Mouse (Mus musculus) hindbrain, embryonic 10.5 days (tissue): Measurements from ENCODE around the gene Lemd1. TPM values are rescaled to one million over a fixed set of nuclear protein-coding genes. Genes with fewer than 3 reads are reported as not detected.

Source experiments
- DNase-seq: peaks from one replicate; pipeline ENCODE4 v3.0.0-alpha.2; 2017; ENCODE audit warnings: low spot score
- H3K27ac ChIP-seq: fragments of 300-500 bp; sonication (generic); 2 replicates; pipeline ENCODE4 v1.5.1; 2016; ENCODE audit warnings: mild to moderate bottlenecking, moderate library complexity
- H3K27me3 ChIP-seq: fragments of 300-500 bp; sonication (generic); 2 replicates; pipeline ENCODE4 v1.6.1; 2016; ENCODE audit warnings: mild to moderate bottlenecking; ENCODE audit not compliant: poor library complexity, insufficient read depth, severe bottlenecking
- H3K36me3 ChIP-seq: fragments of 300-500 bp; sonication (generic); 2 replicates; pipeline ENCODE4 v1.6.1; 2016; ENCODE audit warnings: mild to moderate bottlenecking, moderate library complexity
- H3K4me1 ChIP-seq: fragments of 300-500 bp; sonication (generic); replicated peaks from 2 replicates; pipeline ENCODE4 v1.6.1; 2016; ENCODE audit warnings: mild to moderate bottlenecking
- H3K4me3 ChIP-seq: fragments of 300-500 bp; sonication (generic); 2 replicates; pipeline ENCODE4 v1.5.1; 2016; ENCODE audit warnings: mild to moderate bottlenecking, moderate library complexity
- H3K9me3 ChIP-seq: fragments of 300-500 bp; sonication (generic); 2 replicates; pipeline ENCODE4 v1.6.1; 2016; ENCODE audit warnings: mild to moderate bottlenecking, moderate library complexity
- WGBS: fragments of 180-500 bp; shearing (Covaris S2); methylation state at CpG from one replicate; pipeline ENCODE4 v1.1.7; 2016; 5-methylcytosine and 5-hydroxymethylcytosine counted together
- polyA plus RNA-seq: library from polyadenylated mRNA; unstranded; fragments of >200 nt; fragmentation: Nextera tagmentation; extraction: Ambion mirVana; gene quantifications from 2 replicates; pipeline ENCODE4 v1.2.1, GENCODE M21; 2016

The Lemd1 gene
- polyA plus RNA-seq, 1 experiment from 2014 or later, result 7.7 TPM

- no peaks in the 10 kb centered on the region for H3K9me3 ChIP-seq
- H3K27ac ChIP-seq, result no peak overlapping the region; the same call in 1 of the 2 replicates
- no peaks in the 10 kb centered on the region for H3K4me1 ChIP-seq
- DNase-seq, result no peak
- 79% methylated on average over 5 of the region's 5 CpGs for WGBS
- H3K27me3 ChIP-seq, result 0 out of 2 replicates have a peak, but pooled peaks cover 3% of the 10 kb centered on the region
- no peak overlapping the region for H3K4me3 ChIP-seq
- H3K36me3 ChIP-seq, result no peaks in the 10 kb centered on the region
These were observed 53.8 kb downstream of the Lemd1 start for GRCm38 (mm10) chr1:132245010-132245409.

- Histone ChIP-seq H3K27me3 (0 out of 2 replicates have a peak, but pooled peaks cover 3% of the 10 kb centered on the region), H3K36me3 (no peaks in the 10 kb centered on the region)
- WGBS, result 76% methylated on average over 6 of the region's 6 CpGs
These were observed 54.9 kb downstream of the Lemd1 start for GRCm38 (mm10) chr1:132246137-132246536.

GRCm38 (mm10) chr1:132246641-132247040 lies 55.4 kb downstream of the Lemd1 start:
- Histone ChIP-seq H3K4me3 (no peak overlapping the region), H3K9me3 (no peaks in the 10 kb centered on the region), H3K27me3 (0 out of 2 replicates have a peak, but pooled peaks cover 3% of the 10 kb centered on the region), H3K4me1 (no peaks in the 10 kb centered on the region), H3K36me3 (no peaks in the 10 kb centered on the region), H3K27ac (no peak overlapping the region)
- WGBS, result 92% methylated on average over 4 of the region's 4 CpGs
- DNase-seq, result no peak

More at GRCm38 (mm10) chr1:132246137-132246536, 54.9 kb downstream of the Lemd1 start:
- no peak for DNase-seq
- H3K27ac ChIP-seq, result no peak overlapping the region
- no peak overlapping the region for H3K4me3 ChIP-seq
- no peaks in the 10 kb centered on the region for H3K9me3 ChIP-seq
- no peaks in the 10 kb centered on the region for H3K4me1 ChIP-seq

GRCm38 (mm10) chr1:132254467-132254866 lies 63.2 kb downstream of the Lemd1 start:
- Histone ChIP-seq H3K9me3 (no peaks in the 10 kb centered on the region), H3K4me1 (peaks cover 4% of the 10 kb centered on the region; the same call in 1 of the 2 replicates), H3K27me3 (no peaks in the 10 kb centered on the region), H3K4me3 (no peak overlapping the region), H3K36me3 (no peaks in the 10 kb centered on the region), H3K27ac (no peak overlapping the region)
- DNase-seq, result no peak
- WGBS, result 83% methylated on average over 6 of the region's 6 CpGs

- WGBS, result 90% methylated on average over 1 of the region's 1 CpGs
- no peak for DNase-seq
- peaks cover 19% of the 10 kb centered on the region for H3K4me1 ChIP-seq
- H3K36me3 ChIP-seq, result no peaks in the 10 kb centered on the region
- no peak overlapping the region for H3K4me3 ChIP-seq
- H3K27ac ChIP-seq, result no peak overlapping the region
- no peaks in the 10 kb centered on the region for H3K27me3 ChIP-seq
- H3K9me3 ChIP-seq, result no peaks in the 10 kb centered on the region
These were observed 69.1 kb downstream of the Lemd1 start for GRCm38 (mm10) chr1:132260331-132260730.

DNA sequence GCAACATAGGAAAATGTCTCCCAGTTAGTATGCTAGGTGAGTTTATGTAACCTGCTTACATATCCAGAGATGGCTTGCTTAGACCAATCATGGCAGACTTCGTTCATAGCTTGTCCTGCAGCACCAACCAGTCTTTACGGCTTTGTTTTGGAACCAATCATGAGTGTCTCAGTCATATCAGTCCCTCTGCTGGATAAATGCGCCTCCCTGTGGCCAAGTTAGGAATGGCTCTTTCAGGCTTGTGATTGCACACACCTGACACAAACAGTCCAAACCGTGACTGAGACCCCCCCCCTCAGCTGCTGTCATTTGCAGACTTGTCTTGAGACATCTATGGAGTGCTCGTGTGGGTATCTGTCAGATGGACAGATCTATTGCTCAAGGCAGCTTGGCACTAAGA lies 69.8 kb downstream of the Lemd1 start:
- DNase-seq, result no peak
- Histone ChIP-seq H3K4me3 (no peak overlapping the region), H3K27ac (no peak overlapping the region), H3K4me1 (peaks cover 19% of the 10 kb centered on the region), H3K27me3 (no peaks in the 10 kb centered on the region), H3K9me3 (no peaks in the 10 kb centered on the region), H3K36me3 (no peaks in the 10 kb centered on the region)
- 72% methylated on average over 5 of the region's 5 CpGs for WGBS

DNA sequence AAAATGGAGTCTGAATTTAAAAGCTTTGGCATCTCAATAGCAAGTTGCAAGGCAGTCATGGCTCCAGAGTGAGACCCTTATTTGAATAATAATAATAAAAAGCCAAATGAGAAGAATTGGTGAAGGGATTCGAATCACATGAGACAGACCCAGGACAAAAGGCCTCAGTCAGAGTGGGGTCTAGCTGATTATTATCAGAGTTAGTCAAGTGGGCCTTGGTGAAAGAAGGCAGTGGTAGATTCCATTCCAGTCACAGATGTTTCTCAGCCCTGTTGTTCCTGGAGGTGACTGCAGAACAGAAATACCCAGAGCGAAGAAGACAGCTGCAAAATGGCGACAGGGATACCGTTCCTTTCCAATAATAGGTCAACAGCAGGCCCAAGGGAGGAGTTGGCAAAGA lies 72.4 kb downstream of the Lemd1 start:
- H3K27me3 ChIP-seq, result no peaks in the 10 kb centered on the region
- H3K9me3 ChIP-seq, result no peaks in the 10 kb centered on the region
- H3K4me1 ChIP-seq, result peaks cover 37% of the 10 kb centered on the region
- H3K4me3 ChIP-seq, result no peak overlapping the region
- 79% methylated on average over 4 of the region's 4 CpGs for WGBS
- peak overlapping the region; percentile 71; the same call in 1 of the 2 replicates for H3K27ac ChIP-seq
- DNase-seq, result no peak
- H3K36me3 ChIP-seq, result no peaks in the 10 kb centered on the region

DNA sequence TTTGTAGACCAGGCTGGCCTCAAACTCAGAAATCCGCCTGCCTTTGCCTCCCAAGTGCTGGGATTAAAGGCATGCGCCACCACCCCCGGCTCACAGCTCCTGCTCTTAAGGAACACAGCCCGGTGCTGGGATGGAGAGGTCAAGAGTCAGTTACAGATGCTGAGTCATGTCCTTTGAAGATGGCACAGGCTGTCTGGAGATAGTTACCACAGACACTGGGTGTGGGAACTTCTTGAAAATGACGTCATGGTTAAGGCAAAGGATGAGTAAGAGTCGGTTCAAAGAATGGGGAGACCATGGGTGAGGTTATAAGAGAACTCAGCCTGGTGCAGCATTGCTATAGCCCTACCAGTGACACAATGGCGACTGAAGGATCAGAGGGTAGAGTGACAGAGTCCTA lies 73.3 kb downstream of the Lemd1 start:
- Histone ChIP-seq H3K27me3 (no peaks in the 10 kb centered on the region), H3K27ac (no peak overlapping the region), H3K9me3 (no peaks in the 10 kb centered on the region), H3K36me3 (no peaks in the 10 kb centered on the region), H3K4me3 (no peak overlapping the region), H3K4me1 (peaks cover 44% of the 10 kb centered on the region)
- DNase-seq, result no peak
- 66% methylated on average over 7 of the region's 7 CpGs for WGBS

- DNase-seq, result no peak
- Histone ChIP-seq H3K27ac (peak overlapping the region; percentile 31), H3K36me3 (no peaks in the 10 kb centered on the region), H3K27me3 (no peaks in the 10 kb centered on the region), H3K9me3 (no peaks in the 10 kb centered on the region), H3K4me1 (peaks cover 46% of the 10 kb centered on the region), H3K4me3 (no peak overlapping the region)
- 80% methylated on average over 8 of the region's 8 CpGs for WGBS
These were observed 74.1 kb downstream of the Lemd1 start for GRCm38 (mm10) chr1:132265211-132265859.

- 91% methylated on average over 10 of the region's 10 CpGs for WGBS
- Histone ChIP-seq H3K4me3 (no peak overlapping the region), H3K27ac (no peak overlapping the region), H3K27me3 (no peaks in the 10 kb centered on the region), H3K36me3 (no peaks in the 10 kb centered on the region), H3K4me1 (peaks cover 46% of the 10 kb centered on the region), H3K9me3 (no peaks in the 10 kb centered on the region)
- no peak for DNase-seq
These were observed 74.7 kb downstream of the Lemd1 start for GRCm38 (mm10) chr1:132265936-132266335.

GRCm38 (mm10) chr1:132266791-132267557 lies 75.7 kb downstream of the Lemd1 start:
- WGBS, result 58% methylated on average over 8 of the region's 8 CpGs
- H3K27ac ChIP-seq, result no peak overlapping the region

DNA sequence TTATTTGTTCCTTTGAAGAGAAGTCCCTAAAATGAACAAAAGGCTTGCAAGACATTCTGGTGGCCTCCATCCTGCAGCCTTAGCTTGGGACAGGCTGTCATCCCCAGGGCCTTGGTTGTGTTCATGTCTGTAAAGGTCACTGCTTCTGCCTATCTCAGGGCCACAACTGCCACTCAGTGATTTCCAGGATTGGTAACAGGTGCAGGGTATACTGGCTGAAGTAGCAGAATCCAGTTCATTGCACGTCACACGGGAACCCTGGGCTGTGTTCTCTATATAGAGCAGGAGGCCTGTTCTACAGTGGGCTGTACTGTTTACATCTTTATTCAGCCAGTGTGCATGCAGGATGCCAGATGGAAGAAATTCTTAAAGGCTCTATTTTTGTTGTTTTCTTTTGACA lies 76.7 kb downstream of the Lemd1 start:
- no peaks in the 10 kb centered on the region for H3K9me3 ChIP-seq
- peaks cover 46% of the 10 kb centered on the region for H3K4me1 ChIP-seq
- no peaks in the 10 kb centered on the region for H3K36me3 ChIP-seq
- no peaks in the 10 kb centered on the region for H3K27me3 ChIP-seq
- H3K27ac ChIP-seq, result no peak overlapping the region
- DNase-seq, result no peak
- H3K4me3 ChIP-seq, result no peak overlapping the region
- 73% methylated on average over 2 of the region's 2 CpGs for WGBS

More at GRCm38 (mm10) chr1:132266791-132267557, 75.7 kb downstream of the Lemd1 start:
- peaks cover 46% of the 10 kb centered on the region for H3K4me1 ChIP-seq
- no peak for DNase-seq
- no peak overlapping the region for H3K4me3 ChIP-seq
- H3K27me3 ChIP-seq, result no peaks in the 10 kb centered on the region
- no peaks in the 10 kb centered on the region for H3K36me3 ChIP-seq
- no peaks in the 10 kb centered on the region for H3K9me3 ChIP-seq

DNA sequence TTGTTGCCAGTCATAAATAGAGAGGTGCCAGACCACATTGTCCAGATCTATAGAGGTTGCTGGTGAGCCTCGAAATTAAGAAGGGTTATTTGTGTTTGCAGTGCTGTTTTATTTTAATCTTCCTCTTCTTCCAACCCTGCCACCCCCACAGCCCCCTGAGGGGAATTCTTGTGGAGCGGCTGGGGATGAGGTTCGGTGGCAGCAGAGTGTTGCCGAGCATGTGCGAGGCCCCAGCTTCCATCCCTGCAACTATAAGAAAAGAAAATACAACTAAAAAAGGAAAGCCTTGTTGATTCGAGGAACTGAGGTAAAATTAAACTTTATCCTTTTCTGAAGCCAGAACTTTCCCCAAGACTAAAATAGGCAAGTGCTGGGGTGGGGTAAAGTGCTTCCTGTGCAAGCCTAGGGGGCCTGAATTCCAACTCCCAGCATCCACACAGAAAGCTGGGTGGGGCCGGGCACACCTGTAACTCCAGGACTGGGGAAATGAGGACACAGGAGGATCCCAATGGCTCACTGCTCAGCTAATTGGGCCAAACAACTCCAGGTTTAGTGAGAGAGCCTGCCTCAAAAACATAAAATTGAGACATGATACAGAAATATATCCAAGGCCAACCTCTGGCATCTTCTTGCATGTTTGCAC lies 77.3 kb downstream of the Lemd1 start:
- H3K27ac ChIP-seq, result no peak overlapping the region
- no peaks in the 10 kb centered on the region for H3K36me3 ChIP-seq
- H3K4me3 ChIP-seq, result no peak overlapping the region
- H3K4me1 ChIP-seq, result peaks cover 41% of the 10 kb centered on the region
- no peaks in the 10 kb centered on the region for H3K27me3 ChIP-seq
- 77% methylated on average over 7 of the region's 7 CpGs for WGBS
- no peak for DNase-seq
- no peaks in the 10 kb centered on the region for H3K9me3 ChIP-seq
